Mouse (Mus musculus) left cerebral cortex, postnatal 36 days (tissue): Measurements from ENCODE around the gene Zbtb16. TPM values are rescaled to one million over a fixed set of nuclear protein-coding genes. Genes with fewer than 3 reads are reported as not detected.
A peak's percentile ranks its signal among the peaks of the same experiment; 100 is the strongest.

Experiments used
- DNase-seq, 2 experiments: peaks; one replicate each; pipeline ENCODE4 v3.0.0; 2021 to 2022; ENCODE audit warnings: low spot score in 2 of 2, mixed read lengths in 1 of 2
- intact Hi-C: fragments of 180-260 bp; cut with DNase I; formaldehyde crosslinking; loops from one replicate; pipeline ENCODE4 v1.15.1; 2025
- total RNA-seq, 2 experiments: library from RNA; stranded (reverse); gene quantifications; 2 replicates each; pipeline ENCODE4 v1.2.3; 2021

Gene Zbtb16
- total RNA-seq, 2 experiments from 2014 or later = 75.1 to 93.6 TPM

- no peak for DNase-seq
- intact Hi-C loops = no loop called here
Measured at GRCm38 (mm10) chr9:48783292-48783691, 52.7 kb downstream of the Zbtb16 start.

DNA sequence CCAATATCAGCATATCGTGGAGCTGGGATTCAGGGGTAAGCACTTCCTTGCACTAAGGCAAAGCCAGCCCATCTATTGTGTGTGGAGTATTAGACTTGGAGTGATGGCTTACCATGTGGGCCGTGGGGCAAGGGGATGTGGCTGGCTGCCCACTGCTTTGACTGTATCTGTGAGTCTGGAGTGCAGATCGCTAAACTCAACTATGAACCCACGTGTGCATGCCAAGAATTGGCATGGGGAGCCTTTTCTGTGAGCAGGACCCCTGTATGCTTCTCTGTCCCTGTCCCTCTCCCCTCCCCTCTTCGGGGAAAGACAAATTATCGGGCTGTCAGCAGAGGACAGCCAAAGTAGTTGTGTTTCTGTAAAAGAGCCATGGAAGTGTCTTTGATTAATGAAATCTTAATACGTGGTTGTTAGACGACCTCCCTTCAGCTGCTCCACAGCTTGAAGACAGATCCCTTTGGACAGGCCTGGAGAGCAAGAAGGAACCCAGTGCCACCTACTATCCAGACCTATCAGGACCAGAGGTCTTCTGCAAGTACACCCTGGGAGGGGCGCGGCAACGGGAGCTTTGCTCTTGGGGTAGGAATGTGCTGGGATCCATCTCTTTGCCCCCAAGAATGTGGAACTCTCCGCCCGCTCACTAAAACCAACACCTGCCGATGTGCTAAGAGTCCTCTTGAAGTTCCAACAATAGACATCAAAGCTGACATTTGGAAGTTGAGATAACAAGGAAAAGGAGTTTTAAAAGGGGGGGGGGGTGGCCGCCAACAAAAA, 53.5 kb downstream of the Zbtb16 start:
- intact Hi-C loops = no loop called here

GRCm38 (mm10) chr9:48776268-48776667, 59.8 kb downstream of the Zbtb16 start:
- intact Hi-C loops = no loop called here
- DNase-seq = peak; percentile 59 to 64

More for the DNA sequence above, 53.5 kb downstream of the Zbtb16 start:
- no peak for DNase-seq

GRCm38 (mm10) chr9:48775561-48775960, 60.5 kb downstream of the Zbtb16 start:
- DNase-seq = no peak
- intact Hi-C loops = no loop called here

DNA sequence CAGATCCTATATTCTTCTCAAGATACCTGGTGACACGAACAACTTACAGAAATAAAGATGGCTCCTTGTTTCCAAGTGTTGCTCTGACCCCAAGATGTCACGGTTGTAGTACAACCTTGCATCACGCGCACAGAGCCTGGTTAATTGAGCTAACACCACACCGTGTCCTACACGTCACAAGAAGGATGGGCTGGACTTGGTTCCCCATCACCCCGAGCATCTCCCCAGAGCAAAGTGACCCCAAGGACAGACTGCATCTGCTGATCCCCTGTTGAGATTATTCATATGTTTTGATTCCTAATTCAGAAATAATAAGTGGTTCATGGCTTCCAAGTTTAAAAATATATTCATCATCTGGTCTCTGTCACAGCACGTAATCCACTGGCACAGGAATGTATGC, 62.3 kb downstream of the Zbtb16 start:
- no peak for DNase-seq
- intact Hi-C loops = no loop called here

GRCm38 (mm10) chr9:48773130-48773529, 62.9 kb downstream of the Zbtb16 start:
- intact Hi-C loops = no loop called here
- DNase-seq = no peak

- no peak for DNase-seq
- intact Hi-C loops = no loop called here
Measured at GRCm38 (mm10) chr9:48771504-48771903, 64.5 kb downstream of the Zbtb16 start.

DNA sequence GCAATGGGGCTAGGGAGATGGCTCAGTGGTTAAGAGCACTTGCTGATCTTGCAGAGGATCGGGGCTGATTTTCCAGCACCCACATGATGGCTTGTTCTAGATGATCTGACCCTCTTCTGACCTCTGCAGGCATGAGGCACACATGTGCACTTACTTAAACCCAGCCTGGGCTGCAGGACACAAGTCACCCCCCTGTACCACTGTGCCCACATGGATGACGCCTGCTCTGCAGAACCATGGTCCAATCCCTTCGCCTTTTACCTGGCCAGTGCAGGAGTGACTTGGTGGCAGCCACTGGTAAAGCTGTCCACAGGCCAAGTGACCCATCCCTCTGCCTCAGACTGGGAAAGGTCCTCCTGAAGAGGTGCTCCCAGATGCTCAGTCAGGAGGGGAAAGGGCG, 67.1 kb downstream of the Zbtb16 start:
- DNase-seq = no peak
- intact Hi-C loops = loop anchor here (5.0 kb wide), 1 partner anchor 37 kb away; no protein-coding TSS in a partner anchor

- peak; percentile 63 to 72 for DNase-seq
- intact Hi-C loops = loop anchor here (5.0 kb wide), 1 partner anchor 36 kb away; no protein-coding TSS in a partner anchor
Measured at GRCm38 (mm10) chr9:48767666-48768432, 68.2 kb downstream of the Zbtb16 start.

GRCm38 (mm10) chr9:48765927-48766326, 70.1 kb downstream of the Zbtb16 start:
- intact Hi-C loops = loop anchor here (5.0 kb wide), 1 partner anchor 34 kb away; no protein-coding TSS in a partner anchor
- DNase-seq = no peak

- no peak for DNase-seq
- intact Hi-C loops = no loop called here
Measured at GRCm38 (mm10) chr9:48764311-48764710, 71.7 kb downstream of the Zbtb16 start.

DNA sequence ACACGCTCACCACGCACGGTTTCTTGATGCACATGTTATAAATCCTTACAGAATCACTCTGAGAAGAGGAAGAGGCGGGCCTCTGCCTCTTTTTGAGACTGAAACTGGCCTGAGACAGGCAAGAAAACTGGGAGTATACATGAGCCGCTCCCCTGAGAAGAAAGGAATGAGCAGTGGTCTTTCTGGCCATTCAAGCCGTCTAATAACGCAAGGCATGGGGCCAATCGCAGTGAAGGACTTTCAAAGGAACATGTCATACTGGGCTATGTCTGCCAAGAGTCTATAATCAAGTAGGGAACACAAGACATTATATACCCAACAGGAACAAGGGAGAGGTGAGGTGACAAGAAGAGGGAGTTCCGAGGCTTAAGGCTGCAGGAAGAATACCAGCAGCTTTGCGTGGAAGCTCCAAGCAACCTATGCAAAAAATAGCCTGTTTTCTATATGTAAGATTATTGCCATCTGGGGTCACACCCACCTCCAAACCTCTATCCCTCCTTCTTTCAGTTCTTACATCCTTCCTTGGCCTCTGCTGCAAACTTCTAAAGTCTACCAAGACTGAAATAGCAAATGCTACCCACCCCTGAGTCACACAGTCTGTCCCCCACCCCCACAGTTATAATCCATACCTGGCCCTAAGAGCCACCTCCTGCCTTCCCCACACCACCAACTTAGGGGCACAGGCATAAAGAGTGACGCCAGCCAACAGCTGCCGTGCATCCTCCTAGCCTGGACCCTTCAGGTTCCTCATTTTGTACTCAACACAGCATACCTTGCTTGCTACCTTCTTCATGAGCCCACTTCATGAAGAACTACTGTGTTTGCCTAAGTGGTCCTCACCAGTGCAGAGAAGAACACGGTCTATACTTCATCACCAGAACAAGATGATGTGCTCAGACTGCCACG, 74.0 kb downstream of the Zbtb16 start:
- no peak for DNase-seq
- intact Hi-C loops = no loop called here

DNA sequence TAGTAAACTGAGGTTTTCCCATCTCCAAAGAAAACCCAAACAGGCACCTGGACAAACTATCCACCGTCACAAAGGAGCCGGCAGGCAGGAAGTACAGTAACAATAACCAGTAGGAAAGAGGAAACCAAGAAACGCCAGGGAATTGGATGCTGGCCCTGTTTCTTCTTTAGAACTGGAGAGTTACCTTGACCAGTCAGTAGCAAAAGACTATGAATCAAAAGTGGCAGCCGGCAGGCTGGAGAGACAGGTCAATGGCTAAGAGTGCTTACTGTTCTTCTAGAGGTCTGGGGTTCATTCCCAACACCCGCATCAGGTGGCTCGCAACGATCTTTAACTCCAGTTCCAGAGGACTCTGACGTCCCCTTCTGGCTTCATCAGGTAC, 74.9 kb downstream of the Zbtb16 start:
- DNase-seq = no peak
- intact Hi-C loops = no loop called here

GRCm38 (mm10) chr9:48760449-48761174, 75.4 kb downstream of the Zbtb16 start:
- peak; percentile 63 to 69 for DNase-seq
- intact Hi-C loops = no loop called here

GRCm38 (mm10) chr9:48759098-48759497, 76.9 kb downstream of the Zbtb16 start:
- no peak for DNase-seq
- intact Hi-C loops = no loop called here

GRCm38 (mm10) chr9:48757650-48758580, 78.1 kb downstream of the Zbtb16 start:
- intact Hi-C loops = no loop called here

DNA sequence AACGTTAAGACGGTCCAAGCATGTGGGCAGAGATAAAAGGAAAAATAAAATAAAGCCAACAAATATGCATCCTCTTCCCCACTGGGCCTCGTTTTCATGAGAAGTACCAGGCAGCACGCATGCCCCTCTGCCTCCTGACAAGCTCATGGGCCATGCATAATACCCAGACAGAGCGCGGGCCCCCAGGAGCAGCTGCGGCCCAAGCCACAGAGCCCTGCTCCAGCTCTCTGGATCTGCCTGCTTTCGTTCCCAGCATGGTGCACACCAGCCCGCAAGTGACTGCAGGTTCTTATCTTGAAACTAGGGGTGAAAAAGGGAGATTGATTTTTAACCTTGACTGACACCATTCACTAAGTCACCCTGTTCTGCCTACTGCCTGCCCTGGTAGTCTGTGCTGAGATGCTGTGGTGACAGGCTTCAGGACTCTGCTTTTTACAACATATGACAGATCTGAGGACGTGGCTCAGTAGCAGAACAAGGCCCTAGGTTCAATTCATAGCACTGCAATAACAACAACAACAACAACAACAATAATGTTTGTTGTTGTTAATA, 79.7 kb downstream of the Zbtb16 start:
- DNase-seq = no peak
- intact Hi-C loops = no loop called here

More at GRCm38 (mm10) chr9:48757650-48758580, 78.1 kb downstream of the Zbtb16 start:
- DNase-seq = no peak
